Mouse (Mus musculus) CH12.LX (cell line): ENCODE data around the gene Cebpe. TPM values are rescaled to one million over a fixed set of nuclear protein-coding genes. Genes with fewer than 3 reads are reported as not detected.

Experiments
- DNase-seq: peaks from one replicate; pipeline ENCODE4 v3.0.0-alpha.2; 2013; ENCODE audit errors: extremely low read depth
- H3K27ac ChIP-seq: 2 replicates; pipeline ENCODE4 v1.5.1; 2012; ENCODE audit warnings: low read depth, mild to moderate bottlenecking, control low read depth, moderate library complexity; ENCODE audit not compliant: insufficient read depth
- H3K27me3 ChIP-seq: replicated peaks from 2 replicates; pipeline ENCODE3; 2012; ENCODE audit warnings: inconsistent platforms
- H3K36me3 ChIP-seq, 2 experiments: replicated peaks in 1 of 2; 2 replicates each; pipeline versions ENCODE3 to v1.6.1; 2012; ENCODE audit warnings: inconsistent platforms in 1 of 2, low read length in 1 of 2, mild to moderate bottlenecking in 1 of 2, mixed read lengths in 1 of 2, moderate library complexity in 1 of 2; ENCODE audit not compliant: control insufficient read depth in 1 of 2, insufficient read depth in 1 of 2
- H3K4me1 ChIP-seq, 2 experiments: 2 replicates each; pipeline ENCODE4 v1.6.1; 2012; ENCODE audit warnings: inconsistent platforms in 1 of 2, moderate library complexity in 1 of 2; ENCODE audit not compliant: insufficient read depth in 2 of 2, control insufficient read depth in 1 of 2
- H3K4me2 ChIP-seq: 2 replicates; pipeline ENCODE4 v1.6.1; 2012; ENCODE audit warnings: low read depth, mild to moderate bottlenecking, control low read depth; ENCODE audit not compliant: poor library complexity, insufficient read depth, severe bottlenecking
- H3K4me3 ChIP-seq, 3 experiments: fragments of 150-350 bp in 1 of 3; sonication (generic) in 1 of 3; replicated peaks in 1 of 3; 2 replicates each; pipeline versions ENCODE3 to v1.5.1; 2011 to 2012; ENCODE audit warnings: low read depth in 2 of 3, low read length in 2 of 3, mild to moderate bottlenecking in 2 of 3, moderate library complexity in 2 of 3, control low read depth in 1 of 3, improper control_type of control experiment in 1 of 3, inconsistent platforms in 1 of 3, mixed read lengths in 1 of 3; ENCODE audit not compliant: poor library complexity in 1 of 3
- H3K79me2 ChIP-seq: replicated peaks from 2 replicates; pipeline ENCODE4 v1.6.1; 2012; ENCODE audit warnings: mild to moderate bottlenecking, moderate library complexity; ENCODE audit not compliant: control insufficient read depth, poor library complexity, insufficient read depth, severe bottlenecking; ENCODE audit errors: extremely low read depth
- H3K9ac ChIP-seq: 2 replicates; pipeline ENCODE4 v1.6.1; 2012; ENCODE audit warnings: low read depth, mild to moderate bottlenecking, control low read depth, moderate library complexity; ENCODE audit not compliant: insufficient read depth
- H3K9me3 ChIP-seq: replicated peaks from 2 replicates; pipeline ENCODE3; 2012; ENCODE audit warnings: low read length, inconsistent platforms, mixed read lengths
- BHLHE40 ChIP-seq: IDR thresholded peaks from 2 replicates; pipeline ENCODE4 v1.6.1; 2011; ENCODE audit warnings: mild to moderate bottlenecking, low read depth, low read length, improper control_type of control experiment
- CHD2 ChIP-seq: IDR thresholded peaks from 2 replicates; pipeline ENCODE4 v1.6.1; 2011; ENCODE audit warnings: low read length, improper control_type of control experiment
- ELF1 ChIP-seq: IDR thresholded peaks from 2 replicates; pipeline ENCODE4 v1.6.1; 2014; ENCODE audit warnings: low read depth, mild to moderate bottlenecking, inconsistent platforms, low read length, improper control_type of control experiment
- EP300 ChIP-seq: IDR thresholded peaks from 2 replicates; pipeline ENCODE4 v1.6.1; 2011; ENCODE audit warnings: low read length, improper control_type of control experiment
- GABPA ChIP-seq: IDR thresholded peaks from 2 replicates; pipeline ENCODE4 v1.6.1; 2012; ENCODE audit warnings: low read depth, low read length, improper control_type of control experiment, inconsistent platforms; ENCODE audit not compliant: insufficient replicate concordance
- HCFC1 ChIP-seq: IDR thresholded peaks from 2 replicates; pipeline ENCODE4 v1.6.1; 2012; ENCODE audit warnings: low read depth, mild to moderate bottlenecking, inconsistent platforms, low read length, improper control_type of control experiment
- IRF4 ChIP-seq: IDR thresholded peaks from 2 replicates; pipeline ENCODE4 v1.6.1; 2014; ENCODE audit warnings: low read depth, mild to moderate bottlenecking, inconsistent platforms, low read length, improper control_type of control experiment
- KAT2A ChIP-seq: IDR thresholded peaks from 2 replicates; pipeline ENCODE4 v1.6.1; 2012; ENCODE audit warnings: low read length, improper control_type of control experiment, inconsistent platforms; ENCODE audit not compliant: insufficient replicate concordance
- MAFK ChIP-seq: IDR thresholded peaks from 2 replicates; pipeline ENCODE4 v1.6.1; 2011; ENCODE audit warnings: low read length, improper control_type of control experiment; ENCODE audit not compliant: insufficient replicate concordance
- MEF2A ChIP-seq: IDR thresholded peaks from 2 replicates; pipeline ENCODE4 v1.6.1; 2014; ENCODE audit warnings: low read depth, mild to moderate bottlenecking, inconsistent platforms, low read length, improper control_type of control experiment, borderline replicate concordance
- NELFE ChIP-seq: IDR thresholded peaks from 2 replicates; pipeline ENCODE4 v1.6.1; 2011; ENCODE audit warnings: low read depth, low read length, improper control_type of control experiment
- PAX5 ChIP-seq: IDR thresholded peaks from 2 replicates; pipeline ENCODE4 v1.6.1; 2012; ENCODE audit warnings: low read length, inconsistent platforms, mixed read lengths
- POLR2A ChIP-seq: IDR thresholded peaks from 2 replicates; pipeline ENCODE4 v1.6.1; 2011; ENCODE audit warnings: low read depth, mild to moderate bottlenecking, improper control_type of control experiment, low read length
- POLR2AphosphoS2 ChIP-seq: IDR thresholded peaks from 2 replicates; pipeline ENCODE4 v1.6.1; 2011; ENCODE audit warnings: low read depth, low read length, improper control_type of control experiment
- SIN3A ChIP-seq: IDR thresholded peaks from 2 replicates; pipeline ENCODE4 v1.6.1; 2012; ENCODE audit warnings: low read length, improper control_type of control experiment, inconsistent platforms
- SMC3 ChIP-seq: IDR thresholded peaks from 2 replicates; pipeline ENCODE4 v1.6.1; 2011; ENCODE audit warnings: low read depth, low read length, improper control_type of control experiment
- TBP ChIP-seq: conservative IDR thresholded peaks from 2 replicates; pipeline ENCODE4 v1.6.1; 2011; ENCODE audit warnings: low read depth, low read length, improper control_type of control experiment
- USF1 ChIP-seq: IDR thresholded peaks from 2 replicates; pipeline ENCODE4 v1.6.1; 2014; ENCODE audit warnings: low read depth, mild to moderate bottlenecking, inconsistent platforms, low read length, improper control_type of control experiment
- ZKSCAN1 ChIP-seq: IDR thresholded peaks from 2 replicates; pipeline ENCODE4 v1.6.1; 2012; ENCODE audit warnings: low read depth, inconsistent platforms, low read length, improper control_type of control experiment, borderline replicate concordance
- ZNF384 ChIP-seq: IDR thresholded peaks from 2 replicates; pipeline ENCODE4 v1.6.1; 2012; ENCODE audit warnings: low read depth, low read length, improper control_type of control experiment, inconsistent platforms
- dilution Hi-C: fragments of 300-500 bp; cut with MboI; formaldehyde crosslinking; loops from 2 replicates; pipeline ENCODE4 v1.14.3; 2020; ENCODE audit warnings: low sequenced_read_pairs; ENCODE audit not compliant: extremely low pct_unique_long_range_greater_than_20kb, extremely low pct_ligation_motif_present
- in situ Hi-C: fragments of 300-500 bp; cut with MboI; formaldehyde crosslinking; loops from 3 replicates; pipeline ENCODE4 v1.14.3; 2019; ENCODE audit warnings: low sequenced_read_pairs, low pct_ligation_motif_present, low pct_unique_long_range_greater_than_20kb, mixed read lengths
- polyA plus RNA-seq: library from polyadenylated mRNA; unstranded; fragments of >175 nt; gene quantifications from 2 replicates; pipeline ENCODE4 v1.2.1, GENCODE M21; 2012; ENCODE audit warnings: low read depth; ENCODE audit not compliant: insufficient read length
- total RNA-seq, 2 experiments: library from RNA; depleted of rRNA; stranded (reverse); fragments of 300-350 nt in 1 of 2; fragments of >200 nt in 1 of 2; gene quantifications; 2 replicates each; pipeline ENCODE4 v1.2.3; 2012 to 2014

The Cebpe gene
- total and polyA plus RNA-seq, 3 experiments: 0.34 TPM; not detected in 2

DNA sequence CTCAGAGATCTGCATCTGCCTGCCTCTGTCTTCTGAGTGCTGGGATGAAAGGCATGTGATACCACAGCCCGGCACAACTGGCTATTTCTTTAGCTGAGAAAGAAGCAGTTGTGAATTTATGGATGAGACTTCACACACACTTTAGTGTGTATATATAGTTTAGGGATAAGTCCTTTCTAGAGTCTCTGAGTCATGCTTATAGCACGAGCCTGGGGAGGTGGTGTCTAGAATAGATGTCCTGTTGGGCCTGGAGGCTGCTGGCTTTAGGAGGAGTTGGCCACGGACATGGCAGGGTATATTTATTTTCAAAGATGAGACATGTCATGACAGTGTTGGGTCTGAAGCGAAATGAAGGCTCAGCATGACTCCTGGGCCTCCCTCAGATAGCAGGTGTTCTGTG is 22.0 kb upstream of the Cebpe start:
- Histone ChIP-seq H3K4me1 (no peaks in the 10 kb centered on the region), H3K4me3 (no peak overlapping the region), H3K9ac (no peak overlapping the region), H3K79me2 (no peaks in the 10 kb centered on the region), H3K27ac (no peak overlapping the region), H3K36me3 (no peaks in the 10 kb centered on the region), H3K27me3 (peaks cover 1% of the 10 kb centered on the region), H3K4me2 (no peak overlapping the region), H3K9me3 (no peaks in the 10 kb centered on the region)
- in situ Hi-C loops (no loop called here), dilution Hi-C loops (no loop called here)
- no peak for DNase-seq
- no peak for TF ChIP-seq HCFC1
- no peak for TF ChIP-seq PAX5
- TF ChIP-seq MEF2A: no peak

DNA sequence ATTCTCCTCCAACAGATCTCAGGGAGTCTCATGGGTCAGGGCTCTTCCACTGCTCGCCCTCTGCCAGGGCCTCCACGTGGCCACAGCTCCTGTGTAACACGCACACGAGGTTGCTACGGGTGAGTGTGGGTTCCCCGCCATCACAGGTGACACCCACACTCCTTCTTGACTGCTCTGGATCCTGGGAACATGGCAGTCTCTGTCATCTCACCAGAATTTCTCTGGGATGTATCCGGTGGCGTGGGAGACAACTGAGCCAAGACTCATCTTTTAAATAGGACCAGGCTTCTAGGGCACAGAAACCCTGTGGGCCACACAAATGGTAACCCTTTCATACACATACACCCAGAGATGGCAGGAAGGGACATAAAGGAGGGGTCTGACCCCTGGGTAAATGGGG is 20.2 kb upstream of the Cebpe start:
- no peak for DNase-seq
- TF ChIP-seq ELF1 (no peak), BHLHE40 (no peak), SIN3A (no peak), POLR2A (no peak), EP300 (no peak), POLR2AphosphoS2 (no peak), KAT2A (no peak), TBP (no peak), ZKSCAN1 (no peak), SMC3 (no peak), GABPA (no peak), USF1 (no peak), ZNF384 (no peak), IRF4 (no peak), CHD2 (no peak), HCFC1 (no peak), NELFE (no peak), MAFK (no peak)
- Histone ChIP-seq H3K79me2 (no peaks in the 10 kb centered on the region), H3K9me3 (no peaks in the 10 kb centered on the region), H3K27me3 (peaks cover 1% of the 10 kb centered on the region), H3K36me3 (no peaks in the 10 kb centered on the region), H3K4me1 (peaks cover under 1 to 7% of the 10 kb centered on the region in 2 experiments; a peak in 3 of 4 replicates), H3K27ac (no peak overlapping the region), H3K4me3 (no peak overlapping the region), H3K9ac (no peak overlapping the region), H3K4me2 (no peak overlapping the region)
- in situ Hi-C loops (no loop called here), dilution Hi-C loops (no loop called here)
